Mouse (Mus musculus) forebrain, embryonic 12.5 days (tissue): ENCODE data around the gene Pakap. TPM values are rescaled to one million over a fixed set of nuclear protein-coding genes. Genes with fewer than 3 reads are reported as not detected.

Source experiments
- ATAC-seq: fragments of 200-750 bp; cut with Nextera tagmentation; 2 replicates; pipeline ENCODE4 v1.8.0; 2017; ENCODE audit warnings: moderate TSS enrichment; ENCODE audit not compliant: low FRiP score
- H3K27ac ChIP-seq: fragments of 300-500 bp; sonication (generic); 2 replicates; pipeline ENCODE4 v1.5.1; 2016; ENCODE audit warnings: mild to moderate bottlenecking
- H3K27me3 ChIP-seq: fragments of 300-500 bp; sonication (generic); 2 replicates; pipeline ENCODE4 v1.6.1; 2016; ENCODE audit warnings: mild to moderate bottlenecking
- H3K36me3 ChIP-seq: fragments of 300-500 bp; sonication (generic); replicated peaks from 2 replicates; pipeline ENCODE4 v1.6.1; 2016; ENCODE audit warnings: mild to moderate bottlenecking
- H3K4me1 ChIP-seq: fragments of 300-500 bp; sonication (generic); 2 replicates; pipeline ENCODE4 v1.6.1; 2016
- H3K4me2 ChIP-seq: fragments of 300-500 bp; sonication (generic); 2 replicates; pipeline ENCODE4 v1.6.1; 2016; ENCODE audit warnings: mild to moderate bottlenecking, moderate library complexity
- H3K4me3 ChIP-seq: fragments of 300-500 bp; sonication (generic); replicated peaks from 2 replicates; pipeline ENCODE4 v1.5.1; 2016; ENCODE audit warnings: mild to moderate bottlenecking
- H3K9ac ChIP-seq: fragments of 300-500 bp; sonication (generic); 2 replicates; pipeline ENCODE4 v1.6.1; 2016; ENCODE audit warnings: mild to moderate bottlenecking
- H3K9me3 ChIP-seq: fragments of 300-500 bp; sonication (generic); 2 replicates; pipeline ENCODE4 v1.6.1; 2016
- WGBS: fragments of 180-500 bp; shearing (Covaris S2); methylation state at CpG from one replicate; pipeline ENCODE4 v1.1.7; 2016; 5-methylcytosine and 5-hydroxymethylcytosine counted together
- polyA plus RNA-seq: library from polyadenylated mRNA; unstranded; fragments of >200 nt; fragmentation: Nextera tagmentation; extraction: Ambion mirVana; gene quantifications from 2 replicates; pipeline ENCODE4 v1.2.1, GENCODE M21; 2016

Pakap gene
- polyA plus RNA-seq, 1 experiment from 2014 or later = 14.8 TPM

- Histone ChIP-seq H3K9me3 (no peaks in the 10 kb centered on the region), H3K27me3 (no peaks in the 10 kb centered on the region), H3K4me1 (peaks cover 6% of the 10 kb centered on the region; the same call in 1 of the 2 replicates), H3K4me2 (no peak overlapping the region), H3K36me3 (no peaks in the 10 kb centered on the region), H3K27ac (no peak overlapping the region), H3K4me3 (no peak overlapping the region), H3K9ac (no peak overlapping the region)
- WGBS = 79% methylated on average over 1 of the region's 1 CpGs
- no peak for ATAC-seq
Measured at GRCm38 (mm10) chr4:57812075-57812474, 244.1 kb downstream of the Pakap start.

- Histone ChIP-seq H3K27me3 (no peaks in the 10 kb centered on the region), H3K36me3 (no peaks in the 10 kb centered on the region), H3K9ac (no peak overlapping the region), H3K4me1 (peaks cover 6% of the 10 kb centered on the region; the same call in 1 of the 2 replicates), H3K4me2 (no peak overlapping the region), H3K4me3 (no peak overlapping the region), H3K27ac (no peak overlapping the region), H3K9me3 (no peaks in the 10 kb centered on the region)
- no peak for ATAC-seq
- WGBS = 64% methylated on average over 7 of the region's 7 CpGs
Measured at GRCm38 (mm10) chr4:57812916-57813575, 245.1 kb downstream of the Pakap start.

- no peak overlapping the region for H3K4me3 ChIP-seq
- no peak overlapping the region for H3K9ac ChIP-seq
- ATAC-seq = no peak
Measured at GRCm38 (mm10) chr4:57813576-57813945, 245.6 kb downstream of the Pakap start.

GRCm38 (mm10) chr4:57815355-57815754, 247.4 kb downstream of the Pakap start:
- no peak overlapping the region for H3K27ac ChIP-seq
- H3K4me1 ChIP-seq = peaks cover 6% of the 10 kb centered on the region; the same call in 1 of the 2 replicates
- no peak overlapping the region for H3K4me2 ChIP-seq
- H3K9ac ChIP-seq = no peak overlapping the region
- no peaks in the 10 kb centered on the region for H3K36me3 ChIP-seq
- H3K27me3 ChIP-seq = no peaks in the 10 kb centered on the region
- ATAC-seq = no peak
- H3K4me3 ChIP-seq = no peak overlapping the region
- WGBS = 91% methylated on average over 2 of the region's 2 CpGs
- no peaks in the 10 kb centered on the region for H3K9me3 ChIP-seq

More at GRCm38 (mm10) chr4:57813576-57813945, 245.6 kb downstream of the Pakap start:
- Histone ChIP-seq H3K4me2 (no peak overlapping the region), H3K9me3 (no peaks in the 10 kb centered on the region), H3K36me3 (no peaks in the 10 kb centered on the region), H3K27ac (no peak overlapping the region), H3K4me1 (peaks cover 6% of the 10 kb centered on the region; the same call in 1 of the 2 replicates), H3K27me3 (no peaks in the 10 kb centered on the region)
- WGBS = 97% methylated on average over 4 of the region's 4 CpGs

- H3K36me3 ChIP-seq = no peaks in the 10 kb centered on the region
- no peak overlapping the region for H3K27ac ChIP-seq
- no peak overlapping the region for H3K9ac ChIP-seq
- H3K4me2 ChIP-seq = no peak overlapping the region
- H3K9me3 ChIP-seq = no peaks in the 10 kb centered on the region
- H3K4me3 ChIP-seq = no peak overlapping the region
- no peaks in the 10 kb centered on the region for H3K27me3 ChIP-seq
- 89% methylated on average over 8 of the region's 8 CpGs for WGBS
- H3K4me1 ChIP-seq = peaks cover 6% of the 10 kb centered on the region; the same call in 1 of the 2 replicates
- no peak for ATAC-seq
Measured at GRCm38 (mm10) chr4:57816146-57816545, 248.2 kb downstream of the Pakap start.

GRCm38 (mm10) chr4:57820839-57821374, 252.9 kb downstream of the Pakap start:
- ATAC-seq = no peak
- WGBS = 93% methylated on average over 24 of the region's 24 CpGs
- Histone ChIP-seq H3K36me3 (no peaks in the 10 kb centered on the region), H3K9ac (no peak overlapping the region), H3K27me3 (no peaks in the 10 kb centered on the region), H3K4me2 (no peak overlapping the region), H3K4me3 (no peak overlapping the region), H3K9me3 (no peaks in the 10 kb centered on the region), H3K27ac (no peak overlapping the region), H3K4me1 (peaks cover 29% of the 10 kb centered on the region)

GRCm38 (mm10) chr4:57821556-57822356, 253.8 kb downstream of the Pakap start:
- Histone ChIP-seq H3K27ac (peak overlapping the region; percentile 70), H3K4me3 (0 out of 2 replicates have a peak overlapping the region, but pooled peaks have one; percentile 7), H3K9me3 (no peaks in the 10 kb centered on the region), H3K27me3 (0 out of 2 replicates have a peak, but pooled peaks cover 3% of the 10 kb centered on the region), H3K4me1 (peaks cover 29% of the 10 kb centered on the region), H3K4me2 (peak overlapping the region; percentile 35), H3K36me3 (no peaks in the 10 kb centered on the region), H3K9ac (peak overlapping the region; percentile 40)
- ATAC-seq = peak; percentile 76
- WGBS = 7% methylated on average over 11 of the region's 11 CpGs

- Histone ChIP-seq H3K4me2 (no peak overlapping the region), H3K27ac (no peak overlapping the region), H3K9me3 (no peaks in the 10 kb centered on the region), H3K9ac (no peak overlapping the region), H3K36me3 (no peaks in the 10 kb centered on the region), H3K27me3 (0 out of 2 replicates have a peak, but pooled peaks cover 3% of the 10 kb centered on the region), H3K4me3 (no peak overlapping the region), H3K4me1 (peaks cover 29% of the 10 kb centered on the region)
- 88% methylated on average over 5 of the region's 5 CpGs for WGBS
- ATAC-seq = no peak
Measured at GRCm38 (mm10) chr4:57822641-57823040, 254.7 kb downstream of the Pakap start.

- 8% methylated on average over 8 of the region's 8 CpGs for WGBS
- Histone ChIP-seq H3K9ac (no peak overlapping the region), H3K4me3 (no peak overlapping the region), H3K4me2 (peak overlapping the region; percentile 10; the same call in 1 of the 2 replicates), H3K4me1 (peaks cover 29% of the 10 kb centered on the region), H3K27ac (peak overlapping the region; percentile 51), H3K9me3 (no peaks in the 10 kb centered on the region), H3K36me3 (no peaks in the 10 kb centered on the region), H3K27me3 (0 out of 2 replicates have a peak, but pooled peaks cover 3% of the 10 kb centered on the region)
- peak; percentile 47 for ATAC-seq
Measured at GRCm38 (mm10) chr4:57824626-57825240, 256.8 kb downstream of the Pakap start.

- no peak overlapping the region for H3K27ac ChIP-seq
- no peak overlapping the region for H3K9ac ChIP-seq
- peaks cover 9% of the 10 kb centered on the region for H3K27me3 ChIP-seq
- no peak overlapping the region for H3K4me3 ChIP-seq
- WGBS = 92% methylated on average over 7 of the region's 7 CpGs
- no peak overlapping the region for H3K4me2 ChIP-seq
- H3K36me3 ChIP-seq = no peaks in the 10 kb centered on the region
- H3K9me3 ChIP-seq = no peaks in the 10 kb centered on the region
- H3K4me1 ChIP-seq = peaks cover 33% of the 10 kb centered on the region
- ATAC-seq = no peak
Measured at GRCm38 (mm10) chr4:57826272-57826671, 258.3 kb downstream of the Pakap start.

- Histone ChIP-seq H3K9ac (no peak overlapping the region), H3K4me3 (no peak overlapping the region), H3K4me1 (peaks cover 32% of the 10 kb centered on the region), H3K4me2 (no peak overlapping the region), H3K36me3 (no peaks in the 10 kb centered on the region), H3K9me3 (no peaks in the 10 kb centered on the region), H3K27me3 (peaks cover 13% of the 10 kb centered on the region), H3K27ac (no peak overlapping the region)
- WGBS = 78% methylated on average over 9 of the region's 9 CpGs
- no peak for ATAC-seq
Measured at GRCm38 (mm10) chr4:57829131-57829530, 261.2 kb downstream of the Pakap start.

GRCm38 (mm10) chr4:57829740-57830139, 261.8 kb downstream of the Pakap start:
- peaks cover 13% of the 10 kb centered on the region for H3K27me3 ChIP-seq
- no peaks in the 10 kb centered on the region for H3K36me3 ChIP-seq
- H3K9ac ChIP-seq = no peak overlapping the region
- no peak overlapping the region for H3K4me3 ChIP-seq
- no peaks in the 10 kb centered on the region for H3K9me3 ChIP-seq
- WGBS = 56% methylated on average over 3 of the region's 3 CpGs
- peak; percentile 59; the same call in 1 of the 2 replicates for ATAC-seq
- H3K27ac ChIP-seq = no peak overlapping the region
- H3K4me2 ChIP-seq = no peak overlapping the region
- peaks cover 26% of the 10 kb centered on the region for H3K4me1 ChIP-seq
